In the genomic region with DNA sequence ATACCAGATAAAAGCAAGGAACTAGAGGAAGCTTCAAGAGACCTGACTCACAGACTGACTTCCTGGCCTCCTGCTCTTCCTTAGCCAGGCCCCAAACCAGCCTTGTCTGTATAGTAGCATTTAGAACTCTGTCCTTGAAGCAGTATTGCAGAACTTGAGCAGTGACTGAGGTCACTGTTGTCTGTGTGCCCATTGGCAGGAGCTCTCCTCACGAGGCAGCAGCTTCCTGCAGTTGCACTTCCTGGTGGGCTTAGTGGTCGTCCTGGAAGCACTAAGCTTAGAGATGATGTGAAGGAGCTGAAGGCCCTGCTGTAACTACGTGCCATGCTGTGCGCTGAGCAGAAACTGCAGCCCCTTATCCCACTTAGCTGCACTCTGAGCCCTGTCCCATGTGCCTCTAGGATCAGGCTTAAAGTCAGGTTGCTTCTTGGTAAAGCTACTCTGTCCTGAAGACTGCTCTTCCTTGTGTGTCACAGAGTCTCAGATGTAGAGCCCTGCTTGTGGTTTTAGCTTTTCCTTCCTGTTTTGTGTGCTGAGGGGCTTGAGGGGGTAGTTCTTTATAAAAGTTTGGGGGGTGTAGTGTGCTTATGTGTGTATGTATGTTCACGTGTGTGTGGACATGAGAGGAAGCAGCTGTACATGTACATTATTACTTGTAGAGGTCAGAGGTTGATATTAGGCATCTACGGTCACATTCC, we compare ENCODE assay signal across 12 mouse cellular contexts. TPM values are rescaled to one million over a fixed set of nuclear protein-coding genes. Genes with fewer than 3 reads are reported as not detected.
DNase-seq lines count a peak whose midpoint lies in the region; ATAC-seq and TF ChIP-seq lines count a peak whose summit lies in the region.
"Had no signal": no experiment of that assay in that cellular context is flagged by ENCODE, and none has a peak within 500 bp of the region (broad histone marks: within the 10 kb centered on the region; RNA-seq: fewer than 3 reads in every experiment).

No protein-coding gene starts in this region.

- no peak for TF ChIP-seq CTCF in spleen, adult 2 months (IDR thresholded peaks at IDR 0.05; ENCODE audit: extremely low read depth, insufficient read depth, insufficient read length, insufficient replicate concordance)

- no peaks in the 10 kb centered on the region for H3K27me3 ChIP-seq in spleen, adult 2 months (ENCODE audit: control insufficient read depth, insufficient read depth, low read length)
- H3K27me3 ChIP-seq in megakaryocyte, embryonic 14.5 days (replicated peaks) = no peaks in the 10 kb centered on the region
- H3K27me3 ChIP-seq in forebrain, embryonic 16.5 days (replicated peaks; ENCODE audit: control insufficient read depth, insufficient read depth, low read length) = no peaks in the 10 kb centered on the region

- H3K4me2 ChIP-seq in forebrain, embryonic 16.5 days (ENCODE audit: low read length) = no peak overlapping the region

- WGBS in spleen, adult 2 months = 32% methylated on average over 6 of the region's 6 CpGs
- WGBS in forebrain, embryonic 16.5 days = 87% methylated on average over 6 of the region's 6 CpGs

- no peaks in the 10 kb centered on the region for H3K9me3 ChIP-seq in megakaryocyte, embryonic 14.5 days
- no peaks in the 10 kb centered on the region for H3K9me3 ChIP-seq in forebrain, embryonic 16.5 days (ENCODE audit: control insufficient read depth, low read length)

- no peak for TF ChIP-seq POLR2A in spleen, adult 2 months (IDR thresholded peaks at IDR 0.05; ENCODE audit: low read depth, low read length)

- H3K4me3 ChIP-seq in spleen, adult 2 months (ENCODE audit: extremely low read depth, insufficient read depth, insufficient read length) = no peak overlapping the region
- peak overlapping the region; percentile 76 for H3K4me3 ChIP-seq in megakaryocyte, embryonic 14.5 days (replicated peaks)
- no peak overlapping the region for H3K4me3 ChIP-seq in forebrain, embryonic 16.5 days (replicated peaks; ENCODE audit: low read length)

- peaks cover 12% of the 10 kb centered on the region for H3K36me3 ChIP-seq in spleen, adult 2 months (ENCODE audit: control insufficient read depth, insufficient read depth, low read length)
- peaks cover 41% of the 10 kb centered on the region for H3K36me3 ChIP-seq in megakaryocyte, embryonic 14.5 days (replicated peaks; ENCODE audit: low read length)
- H3K36me3 ChIP-seq in forebrain, embryonic 16.5 days (ENCODE audit: control insufficient read depth, insufficient read depth) = peaks cover 10% of the 10 kb centered on the region

- ATAC-seq in forebrain, embryonic 16.5 days = no peak
- ATAC-seq: inflammation-experienced regulatory T-cells, adult 6 months had no signal

- DNase-seq in spleen, adult 2 months (ENCODE audit: low read depth in 1 of 2, low spot score in 2 of 2) = no peak
- DNase-seq in spleen, postnatal 10 days (ENCODE audit: low spot score in 2 of 2) = no peak
- DNase-seq in adrenal gland, postnatal 36 days = peak; percentile 46 to 50
- DNase-seq in kidney, adult 9 months = no peak
- DNase-seq in MN1 (ENCODE audit: low spot score) = no peak
- DNase-seq: cerebellum, adult 11-12 months; gastrocnemius, postnatal 14 days; kidney, postnatal 14 days; lung, postnatal 4 days had no signal

- peak overlapping the region; percentile 40 for H3K27ac ChIP-seq in spleen, adult 2 months (ENCODE audit: insufficient read depth, low read length)
- no peak overlapping the region for H3K27ac ChIP-seq in forebrain, embryonic 16.5 days (ENCODE audit: low read length)

- H3K9ac ChIP-seq in forebrain, embryonic 16.5 days (replicated peaks; ENCODE audit: low read depth, low read length) = no peak overlapping the region

- peaks cover 15% of the 10 kb centered on the region; the same call in 1 of the 2 replicates for H3K4me1 ChIP-seq in spleen, adult 2 months (ENCODE audit: control insufficient read depth, insufficient read depth, insufficient read length)
- peaks cover 66% of the 10 kb centered on the region for H3K4me1 ChIP-seq in megakaryocyte, embryonic 14.5 days
- peaks cover 3% of the 10 kb centered on the region; the same call in 1 of the 2 replicates for H3K4me1 ChIP-seq in forebrain, embryonic 16.5 days (replicated peaks; ENCODE audit: control insufficient read depth, insufficient read depth, low read length)

RNA-seq across cellular contexts. Expression of a gene that starts 57.1 kb away (rescaled TPM):
- 90.1 and 127 TPM in 2 replicates for polyA plus RNA-seq in spleen, adult 2 months (2012; rRNA removed)
- total RNA-seq in adrenal gland, postnatal 36 days (2021) = 1 to 10 TPM; 3.9 to 6.0 TPM
- 104 and 477 TPM in 2 replicates for polyA plus RNA-seq in megakaryocyte, embryonic 14.5 days (2012; ENCODE audit: insufficient read depth, low replicate concordance)
- 0.78 and 0.99 TPM in 2 replicates for polyA plus RNA-seq in forebrain, embryonic 16.5 days (2015; fragmentation: Nextera tagmentation; extraction: Ambion mirVana)

RNA-seq across cellular contexts. Expression of a gene that starts 57.2 kb away (rescaled TPM):
- 119 and 136 TPM in 2 replicates for polyA plus RNA-seq in spleen, adult 2 months (2012; rRNA removed)
- 10 to 100 TPM; 25.4 to 31.3 TPM for total RNA-seq in adrenal gland, postnatal 36 days (2021)
- polyA plus RNA-seq in megakaryocyte, embryonic 14.5 days (2012; ENCODE audit: insufficient read depth, low replicate concordance) = 78.2 and 118 TPM in 2 replicates
- 2.7 and 3.3 TPM in 2 replicates for polyA plus RNA-seq in forebrain, embryonic 16.5 days (2015; fragmentation: Nextera tagmentation; extraction: Ambion mirVana)

Comparison
In these comparisons a context has a peak if more than half of its experiments do, and no peak if none do; other contexts are left out.
1. DNase-seq: peak in adrenal gland, postnatal 36 days (2 of 2); none in spleen, adult 2 months (0 of 2), spleen, postnatal 10 days (0 of 2), kidney, adult 9 months (single experiment) and MN1 (single experiment).
2. RNA of a gene that starts 57.1 kb away (polyA plus RNA-seq): 104 to 477 TPM in megakaryocyte, embryonic 14.5 days and 90.1 to 127 TPM in spleen, adult 2 months; 0.78 to 0.99 TPM in forebrain, embryonic 16.5 days; every median in the first group is over 10 times any median in the second.
3. RNA of a gene that starts 57.2 kb away (polyA plus RNA-seq): 119 to 136 TPM in spleen, adult 2 months and 78.2 to 118 TPM in megakaryocyte, embryonic 14.5 days; 2.7 to 3.3 TPM in forebrain, embryonic 16.5 days; every median in the first group is over 10 times any median in the second.